Mouse (Mus musculus) embryo, embryonic 11.5 days (tissue): ENCODE results near the gene Cpb2.

Experiments used
- DNase-seq: peaks from one replicate; pipeline ENCODE4 v3.0.0-alpha.2; 2012; ENCODE audit warnings: low read depth, low spot score

The Cpb2 gene

GRCm38 (mm10) chr14:75246024-75247000 is 4.2 kb downstream of the Cpb2 start:
- DNase-seq = no peak

GRCm38 (mm10) chr14:75250432-75250831 is 8.3 kb downstream of the Cpb2 start:
- no peak for DNase-seq

- no peak for DNase-seq
These were observed 14.4 kb downstream of the Cpb2 start for GRCm38 (mm10) chr14:75256521-75256920.

GRCm38 (mm10) chr14:75269531-75269930 is 27.4 kb downstream of the Cpb2 start:
- no peak for DNase-seq

GRCm38 (mm10) chr14:75279716-75280115 is 37.6 kb downstream of the Cpb2 start:
- no peak for DNase-seq

GRCm38 (mm10) chr14:75280406-75280805 is 38.3 kb downstream of the Cpb2 start:
- DNase-seq = no peak

GRCm38 (mm10) chr14:75283609-75284192 is 41.6 kb downstream of the Cpb2 start:
- no peak for DNase-seq

- peak; percentile 97 for DNase-seq
These were observed 42.3 kb downstream of the Cpb2 start, which contains the start of gene Zc3h13 for GRCm38 (mm10) chr14:75284193-75284915. Gene Zc3h13 (plus strand): TSS chr14:75284373.

- no peak for DNase-seq
These were observed 59.0 kb downstream of the Cpb2 start for GRCm38 (mm10) chr14:75301081-75301480.

- no peak for DNase-seq
These were observed 61.7 kb downstream of the Cpb2 start for GRCm38 (mm10) chr14:75303807-75304206.

GRCm38 (mm10) chr14:75307855-75308254 is 65.8 kb downstream of the Cpb2 start:
- no peak for DNase-seq

GRCm38 (mm10) chr14:75309336-75309992 is 67.4 kb downstream of the Cpb2 start:
- DNase-seq = no peak

GRCm38 (mm10) chr14:75314484-75314883 is 72.4 kb downstream of the Cpb2 start:
- DNase-seq = no peak

GRCm38 (mm10) chr14:75318736-75319135 is 76.6 kb downstream of the Cpb2 start:
- DNase-seq = no peak

- DNase-seq = no peak
These were observed 78.2 kb downstream of the Cpb2 start for GRCm38 (mm10) chr14:75320269-75320668.

- no peak for DNase-seq
These were observed 81.3 kb downstream of the Cpb2 start for GRCm38 (mm10) chr14:75323354-75323753.

- DNase-seq = no peak
These were observed 86.0 kb downstream of the Cpb2 start for GRCm38 (mm10) chr14:75328062-75328461.

- DNase-seq = no peak
These were observed 88.5 kb downstream of the Cpb2 start for GRCm38 (mm10) chr14:75330621-75331020.
